Mouse (Mus musculus): ENCODE data around the gene Ifit3b. TPM values are rescaled to one million over a fixed set of nuclear protein-coding genes. Genes with fewer than 3 reads are reported as not detected.
"Not testable (repeated sequence)": the region's sequence is repeated elsewhere in the genome, so short reads cannot be mapped to it uniquely, and the experiment has no call there.

The Ifit3b gene
- polyA plus RNA-seq (2012; fragmentation: generic; extraction: Trizol) = not detected
- long read RNA-seq, experiment 1 = 0 reads
- long read RNA-seq, experiment 2 = 0 reads

DNA sequence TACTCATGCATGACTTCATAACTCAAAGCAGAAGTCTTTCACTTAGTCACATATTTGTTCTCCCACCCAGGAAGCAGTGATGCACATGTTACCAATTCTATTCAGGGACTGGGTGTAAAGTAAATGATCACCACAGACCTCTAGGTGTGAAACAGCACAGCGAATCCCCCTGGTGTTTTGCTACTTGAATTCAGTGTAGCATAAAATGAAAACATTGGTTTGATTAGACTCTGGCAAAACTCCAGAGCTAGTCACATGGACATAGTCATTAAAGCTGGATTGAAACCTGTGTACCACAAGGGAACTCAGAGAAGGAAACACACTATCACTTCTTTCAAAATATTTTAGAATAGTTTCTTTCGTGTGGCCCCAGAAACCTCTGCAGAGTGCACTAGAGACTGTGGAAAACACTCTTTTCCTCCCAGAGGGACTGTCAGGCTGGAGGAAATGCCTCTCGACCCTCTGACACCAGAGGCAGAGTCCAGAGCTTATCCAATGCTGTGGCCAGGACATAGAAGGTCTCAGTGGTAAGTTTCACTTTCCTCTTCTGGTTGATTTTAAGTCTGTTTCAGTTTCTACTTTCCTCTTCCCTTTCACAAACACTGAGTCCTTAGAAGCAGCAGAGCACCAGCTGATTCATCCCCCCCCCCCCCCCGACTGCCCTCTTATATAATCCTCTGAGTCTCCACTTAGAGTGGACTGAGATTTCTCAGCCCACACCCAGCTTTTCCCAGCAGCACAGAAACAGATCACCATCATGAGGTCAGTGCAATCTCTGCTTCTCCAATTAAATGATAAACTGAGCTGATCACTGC is at the start of gene Ifit3b:
Gene Ifit3b, plus strand, starts transcription at position 734 of the 815 bp plus-strand sequence.
- not testable (repeated sequence) for H3K79me3 ChIP-seq (ENCODE audit: low read depth); H3K27me3 ChIP-seq (ENCODE audit: control insufficient read depth, insufficient read depth, insufficient read length); H3ac ChIP-seq (ENCODE audit: control insufficient read depth, insufficient read length, low read depth); H3K4me3 ChIP-seq (ENCODE audit: insufficient read depth, poor library complexity, severe bottlenecking); H3K79me2 ChIP-seq (ENCODE audit: control insufficient read depth, insufficient read depth); H3K36me3 ChIP-seq (ENCODE audit: control insufficient read depth, insufficient read depth)

- no peak overlapping the region for H3K4me3 ChIP-seq (ENCODE audit: insufficient read depth, poor library complexity, severe bottlenecking)
- no peaks in the 10 kb centered on the region for H3K79me3 ChIP-seq (ENCODE audit: low read depth)
- H3ac ChIP-seq (ENCODE audit: control insufficient read depth, insufficient read length, low read depth) = no peak overlapping the region
- H3K79me2 ChIP-seq (ENCODE audit: control insufficient read depth, insufficient read depth) = no peaks in the 10 kb centered on the region
- TF ChIP-seq MYOD1 (IDR thresholded peaks at IDR 0.05; ENCODE audit: control insufficient read depth, insufficient read length, low read depth) (no peak), CTCF (IDR thresholded peaks at IDR 0.05; ENCODE audit: control insufficient read depth, insufficient read depth, insufficient read length) (no peak), FOSL1 (IDR thresholded peaks at IDR 0.05; ENCODE audit: insufficient read depth, low read length, poor library complexity, severe bottlenecking) (no peak), MAX (IDR thresholded peaks at IDR 0.05) (no peak), USF1 (IDR thresholded peaks at IDR 0.05; ENCODE audit: low read depth) (no peak), CEBPB (IDR thresholded peaks at IDR 0.05; ENCODE audit: low read depth) (no peak), MYOG (IDR thresholded peaks at IDR 0.05; ENCODE audit: control insufficient read depth, extremely low read depth, insufficient read length) (no peak)
- no peaks in the 10 kb centered on the region for H3K36me3 ChIP-seq (ENCODE audit: control insufficient read depth, insufficient read depth)
- H3K27me3 ChIP-seq (ENCODE audit: control insufficient read depth, insufficient read depth, insufficient read length) = no peaks in the 10 kb centered on the region
Measured at GRCm38 (mm10) chr19:34562556-34562955, 45.2 kb upstream of the Ifit3b start.

- Histone ChIP-seq H3K79me3 (ENCODE audit: low read depth) (no peaks in the 10 kb centered on the region), H3K27me3 (ENCODE audit: control insufficient read depth, insufficient read depth, insufficient read length) (no peaks in the 10 kb centered on the region), H3K4me3 (ENCODE audit: insufficient read depth, poor library complexity, severe bottlenecking) (no peak overlapping the region), H3ac (ENCODE audit: control insufficient read depth, insufficient read length, low read depth) (no peak overlapping the region), H3K36me3 (ENCODE audit: control insufficient read depth, insufficient read depth) (no peaks in the 10 kb centered on the region), H3K79me2 (ENCODE audit: control insufficient read depth, insufficient read depth) (no peaks in the 10 kb centered on the region)
- TF ChIP-seq CEBPB (IDR thresholded peaks at IDR 0.05; ENCODE audit: low read depth) = no peak
- TF ChIP-seq MYOD1 (IDR thresholded peaks at IDR 0.05; ENCODE audit: control insufficient read depth, insufficient read length, low read depth) = no peak
- TF ChIP-seq FOSL1 (IDR thresholded peaks at IDR 0.05; ENCODE audit: insufficient read depth, low read length, poor library complexity, severe bottlenecking) = no peak
- TF ChIP-seq MYOG (IDR thresholded peaks at IDR 0.05; ENCODE audit: control insufficient read depth, extremely low read depth, insufficient read length) = no peak
- no peak for TF ChIP-seq MAX (IDR thresholded peaks at IDR 0.05)
- no peak for TF ChIP-seq CTCF (IDR thresholded peaks at IDR 0.05; ENCODE audit: control insufficient read depth, insufficient read depth, insufficient read length)
- no peak for TF ChIP-seq USF1 (IDR thresholded peaks at IDR 0.05; ENCODE audit: low read depth)
Measured at GRCm38 (mm10) chr19:34566178-34566784, 41.5 kb upstream of the Ifit3b start.

DNA sequence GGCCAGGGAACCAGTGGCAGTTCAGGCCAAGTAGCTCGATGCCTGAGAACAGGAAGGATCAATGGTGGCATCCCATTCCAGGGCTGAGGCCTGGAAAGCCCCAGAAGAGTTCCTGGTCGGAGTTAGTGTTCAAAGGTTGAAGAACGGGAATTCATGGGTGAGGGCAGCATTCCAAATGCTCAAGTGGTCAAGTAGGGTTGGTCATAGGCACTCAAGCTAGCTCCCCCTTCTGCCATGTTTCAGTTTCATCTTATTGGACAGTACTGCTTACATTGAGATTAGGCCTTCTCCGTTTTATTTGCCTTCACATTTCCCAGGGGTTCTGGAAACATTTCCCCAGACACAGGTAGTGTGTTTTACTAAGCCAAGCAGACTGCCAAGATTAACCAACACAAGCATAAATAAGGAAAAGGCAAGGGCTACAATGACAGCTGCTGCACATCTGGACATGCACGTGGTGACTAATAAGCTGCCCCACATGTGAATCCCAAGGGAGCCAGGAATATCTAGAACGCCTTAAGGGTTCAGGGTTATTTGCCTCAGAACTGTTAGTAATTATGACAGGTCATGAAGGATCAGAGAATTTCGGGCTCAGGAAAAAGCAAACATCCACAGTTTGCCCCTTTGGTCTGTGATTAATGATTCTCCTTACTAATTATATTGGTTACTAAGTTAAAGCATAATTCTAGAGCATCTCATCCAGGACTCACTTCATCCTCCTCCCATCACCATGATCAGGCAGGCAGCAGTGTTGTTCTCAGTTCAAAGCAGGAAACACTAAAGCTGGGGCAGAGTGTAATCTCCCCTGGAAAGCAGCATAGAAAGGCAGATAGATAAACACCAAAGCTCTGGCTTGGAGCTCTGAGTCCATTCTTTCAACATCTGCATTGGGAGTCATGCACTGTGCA is 38.5 kb upstream of the Ifit3b start:
- no peaks in the 10 kb centered on the region for H3K27me3 ChIP-seq (ENCODE audit: control insufficient read depth, insufficient read depth, insufficient read length)
- no peaks in the 10 kb centered on the region for H3K79me2 ChIP-seq (ENCODE audit: control insufficient read depth, insufficient read depth)
- TF ChIP-seq USF1 (IDR thresholded peaks at IDR 0.05; ENCODE audit: low read depth) (no peak), MAX (IDR thresholded peaks at IDR 0.05) (peak; percentile 28)

GRCm38 (mm10) chr19:34569896-34570476 is 37.8 kb upstream of the Ifit3b start:
- no peak for TF ChIP-seq CTCF (IDR thresholded peaks at IDR 0.05; ENCODE audit: control insufficient read depth, insufficient read depth, insufficient read length)
- no peak for TF ChIP-seq CEBPB (IDR thresholded peaks at IDR 0.05; ENCODE audit: low read depth)
- no peak for TF ChIP-seq FOSL1 (IDR thresholded peaks at IDR 0.05; ENCODE audit: insufficient read depth, low read length, poor library complexity, severe bottlenecking)
- Histone ChIP-seq H3K4me3 (ENCODE audit: insufficient read depth, poor library complexity, severe bottlenecking) (no peak overlapping the region), H3ac (ENCODE audit: control insufficient read depth, insufficient read length, low read depth) (no peak overlapping the region), H3K36me3 (ENCODE audit: control insufficient read depth, insufficient read depth) (no peaks in the 10 kb centered on the region), H3K27me3 (ENCODE audit: control insufficient read depth, insufficient read depth, insufficient read length) (no peaks in the 10 kb centered on the region), H3K79me2 (ENCODE audit: control insufficient read depth, insufficient read depth) (no peaks in the 10 kb centered on the region), H3K79me3 (ENCODE audit: low read depth) (no peaks in the 10 kb centered on the region)

More for the DNA sequence above, 38.5 kb upstream of the Ifit3b start:
- H3ac ChIP-seq (ENCODE audit: control insufficient read depth, insufficient read length, low read depth) = no peak overlapping the region
- H3K4me3 ChIP-seq (ENCODE audit: insufficient read depth, poor library complexity, severe bottlenecking) = no peak overlapping the region
- H3K36me3 ChIP-seq (ENCODE audit: control insufficient read depth, insufficient read depth) = no peaks in the 10 kb centered on the region
- H3K79me3 ChIP-seq (ENCODE audit: low read depth) = no peaks in the 10 kb centered on the region
